Comparison of ENCODE assay signal across 14 mouse cellular contexts in the genomic region with DNA sequence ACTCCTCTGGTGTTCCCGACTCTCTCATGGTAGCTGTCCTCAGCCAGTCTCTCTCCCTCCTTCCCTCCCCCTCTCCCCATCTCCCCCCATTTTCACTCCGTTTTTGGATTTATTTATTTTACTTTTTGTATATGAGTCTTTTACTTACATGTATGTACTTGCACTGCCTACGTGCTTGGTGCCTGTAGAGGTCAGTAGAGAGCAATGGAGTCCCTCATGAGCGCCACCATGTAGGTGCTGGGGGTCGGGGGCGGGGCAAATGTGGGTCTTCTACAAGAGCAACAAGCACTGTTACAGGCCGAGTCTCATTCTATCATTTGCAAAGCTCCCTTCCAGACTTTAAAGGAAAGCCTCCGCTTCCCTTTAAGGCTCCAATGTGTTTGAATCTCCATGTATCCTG.
DNase-seq lines count a peak whose midpoint lies in the region; ATAC-seq and TF ChIP-seq lines count a peak whose summit lies in the region.
"Had no signal": no experiment of that assay in that cellular context is flagged by ENCODE, and none has a peak within 500 bp of the region (broad histone marks: within the 10 kb centered on the region; RNA-seq: fewer than 3 reads in every experiment).

No protein-coding gene starts in this region.

- H3K27ac ChIP-seq in hindbrain, postnatal 0 days: no peak overlapping the region
- no peak overlapping the region for H3K27ac ChIP-seq in hindbrain, embryonic 12.5 days
- H3K27ac ChIP-seq in thymus, adult 2 months (ENCODE audit: control insufficient read depth, insufficient read depth, low read length): no peak overlapping the region
- no peak overlapping the region for H3K27ac ChIP-seq in cortical plate, adult 2 months (ENCODE audit: insufficient read depth, low read length)
- no peak overlapping the region for H3K27ac ChIP-seq in stomach, postnatal 0 days (replicated peaks)
- no peak overlapping the region for H3K27ac ChIP-seq in hindbrain, embryonic 11.5 days (ENCODE audit: low read depth, low read length)
- H3K27ac ChIP-seq: embryonic facial prominence, embryonic 10.5 days; limb, embryonic 13.5 days; midbrain, embryonic 15.5 days had no signal

- no peak overlapping the region for H3K4me2 ChIP-seq in hindbrain, postnatal 0 days (ENCODE audit: low read depth, low read length)
- H3K4me2 ChIP-seq in hindbrain, embryonic 12.5 days (replicated peaks): no peak overlapping the region
- no peak overlapping the region for H3K4me2 ChIP-seq in stomach, postnatal 0 days (replicated peaks; ENCODE audit: low read depth)
- no peak overlapping the region for H3K4me2 ChIP-seq in hindbrain, embryonic 11.5 days (replicated peaks; ENCODE audit: low read depth, low read length)
- H3K4me2 ChIP-seq: heart, embryonic 12.5 days; limb, embryonic 13.5 days; midbrain, embryonic 15.5 days had no signal

- H3K9me3 ChIP-seq in hindbrain, postnatal 0 days (ENCODE audit: low read length): no peaks in the 10 kb centered on the region
- no peaks in the 10 kb centered on the region for H3K9me3 ChIP-seq in hindbrain, embryonic 12.5 days (replicated peaks)
- H3K9me3 ChIP-seq in stomach, postnatal 0 days (ENCODE audit: control insufficient read depth, low read length): no peaks in the 10 kb centered on the region
- no peaks in the 10 kb centered on the region for H3K9me3 ChIP-seq in hindbrain, embryonic 11.5 days (ENCODE audit: control insufficient read depth, low read length)
- H3K9me3 ChIP-seq: embryonic facial prominence, embryonic 10.5 days; heart, embryonic 12.5 days; limb, embryonic 13.5 days; midbrain, embryonic 15.5 days had no signal

- no peaks in the 10 kb centered on the region for H3K27me3 ChIP-seq in hindbrain, postnatal 0 days (ENCODE audit: insufficient read depth, low read length)
- H3K27me3 ChIP-seq in hindbrain, embryonic 12.5 days: no peaks in the 10 kb centered on the region
- H3K27me3 ChIP-seq in thymus, adult 2 months (ENCODE audit: control insufficient read depth, insufficient read depth, low read length): no peaks in the 10 kb centered on the region
- no peaks in the 10 kb centered on the region for H3K27me3 ChIP-seq in stomach, postnatal 0 days (ENCODE audit: control insufficient read depth, insufficient read depth, low read length)
- no peaks in the 10 kb centered on the region for H3K27me3 ChIP-seq in hindbrain, embryonic 11.5 days (ENCODE audit: control insufficient read depth, insufficient read depth, low read length)
- H3K27me3 ChIP-seq: heart, embryonic 12.5 days; limb, embryonic 13.5 days; midbrain, embryonic 15.5 days had no signal

- no peaks in the 10 kb centered on the region for H3K36me3 ChIP-seq in hindbrain, postnatal 0 days (ENCODE audit: insufficient read depth, low read length)
- no peaks in the 10 kb centered on the region for H3K36me3 ChIP-seq in hindbrain, embryonic 12.5 days
- no peaks in the 10 kb centered on the region for H3K36me3 ChIP-seq in thymus, adult 2 months (ENCODE audit: control insufficient read depth, insufficient read depth, low read length)
- no peaks in the 10 kb centered on the region for H3K36me3 ChIP-seq in stomach, postnatal 0 days (ENCODE audit: control insufficient read depth, insufficient read depth, low read length)
- no peaks in the 10 kb centered on the region for H3K36me3 ChIP-seq in hindbrain, embryonic 11.5 days (ENCODE audit: control insufficient read depth, insufficient read depth, low read length)
- H3K36me3 ChIP-seq: embryonic facial prominence, embryonic 10.5 days; heart, embryonic 12.5 days; limb, embryonic 13.5 days; midbrain, embryonic 15.5 days had no signal

- TF ChIP-seq CTCF in hindbrain, postnatal 0 days (IDR thresholded peaks at IDR 0.05; ENCODE audit: low read depth): peak; percentile 45
- TF ChIP-seq CTCF in thymus, adult 2 months (IDR thresholded peaks at IDR 0.05; ENCODE audit: borderline replicate concordance, control insufficient read depth, extremely low read depth, insufficient read depth, low read length, poor library complexity): no peak
- 0 out of 2 replicates have a peak, but pooled peaks have one; percentile 13 for TF ChIP-seq CTCF in cortical plate, adult 2 months (IDR thresholded peaks at IDR 0.05; ENCODE audit: extremely low read depth, insufficient read depth, low read length)
- peak; percentile 70 for TF ChIP-seq CTCF in stomach, postnatal 0 days (IDR thresholded peaks at IDR 0.05; ENCODE audit: low read depth)

- no peak for TF ChIP-seq EP300 in stomach, postnatal 0 days (optimal IDR thresholded peaks at IDR 0.05)

- WGBS in hindbrain, postnatal 0 days: 75% methylated on average over 8 of the region's 8 CpGs
- 72% methylated on average over 8 of the region's 8 CpGs for WGBS in hindbrain, embryonic 12.5 days
- 76% methylated on average over 8 of the region's 8 CpGs for WGBS in thymus, adult 2 months
- WGBS in stomach, postnatal 0 days: 63% methylated on average over 8 of the region's 8 CpGs
- 61% methylated on average over 8 of the region's 8 CpGs for WGBS in hindbrain, embryonic 11.5 days

- H3K9ac ChIP-seq in hindbrain, postnatal 0 days (replicated peaks; ENCODE audit: low read length): no peak overlapping the region
- H3K9ac ChIP-seq in hindbrain, embryonic 12.5 days: no peak overlapping the region
- H3K9ac ChIP-seq in stomach, postnatal 0 days (ENCODE audit: low read length): no peak overlapping the region
- no peak overlapping the region for H3K9ac ChIP-seq in hindbrain, embryonic 11.5 days (ENCODE audit: low read depth, low read length)
- H3K9ac ChIP-seq: heart, embryonic 12.5 days; limb, embryonic 13.5 days; midbrain, embryonic 15.5 days had no signal

- ATAC-seq in hindbrain, postnatal 0 days: no peak
- ATAC-seq in hindbrain, embryonic 12.5 days (ENCODE audit: low FRiP score): no peak
- ATAC-seq in stomach, postnatal 0 days (ENCODE audit: low FRiP score, low TSS enrichment): no peak
- no peak for ATAC-seq in hindbrain, embryonic 11.5 days (ENCODE audit: low FRiP score)
- ATAC-seq: forebrain, embryonic 16.5 days; midbrain, embryonic 15.5 days had no signal

- DNase-seq in hindbrain, postnatal 0 days (ENCODE audit: low spot score): no peak
- peak; percentile 38 for DNase-seq in thymus, postnatal 0 days (ENCODE audit: low spot score)
- no peak for DNase-seq in thymus, adult 2 months
- peak; percentile 32 for DNase-seq in stomach, postnatal 0 days (ENCODE audit: low spot score)
- no peak for DNase-seq in thymus, postnatal 25 days
- DNase-seq in hindbrain, embryonic 11.5 days (ENCODE audit: low spot score): no peak
- DNase-seq: kidney, postnatal 14 days had no signal

- H3K4me1 ChIP-seq in hindbrain, postnatal 0 days (ENCODE audit: insufficient read depth, low read length): no peaks in the 10 kb centered on the region
- H3K4me1 ChIP-seq in hindbrain, embryonic 12.5 days: no peaks in the 10 kb centered on the region
- no peaks in the 10 kb centered on the region for H3K4me1 ChIP-seq in thymus, adult 2 months (replicated peaks; ENCODE audit: control insufficient read depth, insufficient read depth, low read length)
- no peaks in the 10 kb centered on the region for H3K4me1 ChIP-seq in cortical plate, adult 2 months (ENCODE audit: control insufficient read depth, insufficient read depth, low read length)
- no peaks in the 10 kb centered on the region for H3K4me1 ChIP-seq in stomach, postnatal 0 days (replicated peaks; ENCODE audit: control insufficient read depth, insufficient read depth)
- no peaks in the 10 kb centered on the region for H3K4me1 ChIP-seq in hindbrain, embryonic 11.5 days (replicated peaks; ENCODE audit: control insufficient read depth, insufficient read depth, low read length)
- H3K4me1 ChIP-seq: embryonic facial prominence, embryonic 10.5 days; heart, embryonic 12.5 days; limb, embryonic 13.5 days; midbrain, embryonic 15.5 days had no signal

- no peak for TF ChIP-seq POLR2A in thymus, adult 2 months (IDR thresholded peaks at IDR 0.05; ENCODE audit: control insufficient read depth, extremely low read depth, insufficient read depth, low read length, poor library complexity)
- no peak for TF ChIP-seq POLR2A in cortical plate, adult 2 months (IDR thresholded peaks at IDR 0.05; ENCODE audit: extremely low read depth, insufficient read depth, low read length)

- no peak overlapping the region for H3K4me3 ChIP-seq in hindbrain, postnatal 0 days (ENCODE audit: low read length)
- H3K4me3 ChIP-seq in hindbrain, embryonic 12.5 days: no peak overlapping the region
- no peak overlapping the region for H3K4me3 ChIP-seq in thymus, adult 2 months (ENCODE audit: control insufficient read depth, insufficient read depth, low read length)
- H3K4me3 ChIP-seq in cortical plate, adult 2 months (ENCODE audit: insufficient read depth, low read length): no peak overlapping the region
- no peak overlapping the region for H3K4me3 ChIP-seq in stomach, postnatal 0 days (ENCODE audit: low read depth, low read length)
- no peak overlapping the region for H3K4me3 ChIP-seq in hindbrain, embryonic 11.5 days (ENCODE audit: low read depth, low read length)
- H3K4me3 ChIP-seq: embryonic facial prominence, embryonic 10.5 days; heart, embryonic 12.5 days; limb, embryonic 13.5 days; midbrain, embryonic 15.5 days had no signal

Comparison
In these comparisons a context has a peak if more than half of its experiments do, and no peak if none do; other contexts are left out.
1. DNase-seq: peak in thymus, postnatal 0 days (single experiment) and stomach, postnatal 0 days (single experiment); none in hindbrain, postnatal 0 days (single experiment), thymus, adult 2 months (single experiment), thymus, postnatal 25 days (single experiment) and hindbrain, embryonic 11.5 days (single experiment).